Mouse (Mus musculus): ENCODE results near the gene Nr1h2. TPM values are rescaled to one million over a fixed set of nuclear protein-coding genes. Genes with fewer than 3 reads are reported as not detected.

Gene Nr1h2
- 57.1 and 62.0 TPM in 2 replicates for polyA plus RNA-seq (2014; fragmentation: Nextera tagmentation; extraction: Ambion mirVana)

GRCm38 (mm10) chr7:44553826-44554225, at the start of gene Nr1h2:
Gene Nr1h2 (minus strand): TSS chr7:44553951.
- Histone ChIP-seq H3K27ac (replicated peaks; ENCODE audit: low read depth, low read length) (peak within 1 kb of the TSS; percentile 83), H3K4me2 (ENCODE audit: low read length) (peak within 1 kb of the TSS; percentile 78), H3K9ac (replicated peaks; ENCODE audit: low read length) (peak within 1 kb of the TSS; percentile 39; the same call in 1 of the 2 replicates), H3K4me3 (replicated peaks; ENCODE audit: low read depth, low read length) (peak within 1 kb of the TSS; percentile 80), H3K27me3 (ENCODE audit: control insufficient read depth, insufficient read depth, low read length) (no peaks in the 10 kb centered on the region; the same call in 1 of the 2 replicates), H3K4me1 (ENCODE audit: control insufficient read depth, insufficient read depth, low read length) (peaks cover 8% of the 10 kb centered on the region; the same call in 1 of the 2 replicates), H3K9me3 (ENCODE audit: control insufficient read depth, low read length) (no peaks in the 10 kb centered on the region), H3K36me3 (ENCODE audit: control insufficient read depth, insufficient read depth, low read length) (peaks cover 28% of the 10 kb centered on the region)
- DNase-seq: peak; percentile 98
- peak; percentile 84 for ATAC-seq (ENCODE audit: low FRiP score, low TSS enrichment)
- under 1% methylated on average over 22 of the region's 22 CpGs for WGBS

- H3K27me3 ChIP-seq (ENCODE audit: control insufficient read depth, insufficient read depth, low read length): peaks cover 42% of the 10 kb centered on the region
- peak; percentile 15 for DNase-seq
- no peak overlapping the region for H3K27ac ChIP-seq (replicated peaks; ENCODE audit: low read depth, low read length)
- H3K4me1 ChIP-seq (ENCODE audit: control insufficient read depth, insufficient read depth, low read length): peaks cover 20% of the 10 kb centered on the region
- no peak overlapping the region for H3K9ac ChIP-seq (replicated peaks; ENCODE audit: low read length)
- H3K4me3 ChIP-seq (replicated peaks; ENCODE audit: low read depth, low read length): no peak overlapping the region
- no peaks in the 10 kb centered on the region for H3K9me3 ChIP-seq (ENCODE audit: control insufficient read depth, low read length)
- no peaks in the 10 kb centered on the region for H3K36me3 ChIP-seq (ENCODE audit: control insufficient read depth, insufficient read depth, low read length)
- 2% methylated on average over 20 of the region's 20 CpGs for WGBS
- H3K4me2 ChIP-seq (ENCODE audit: low read length): peak overlapping the region; percentile 49
- no peak for ATAC-seq (ENCODE audit: low FRiP score, low TSS enrichment)
These were observed 49.6 kb upstream of the Nr1h2 start for GRCm38 (mm10) chr7:44603186-44603855.

GRCm38 (mm10) chr7:44602443-44602842, 48.7 kb upstream of the Nr1h2 start:
- H3K9ac ChIP-seq (replicated peaks; ENCODE audit: low read length): no peak overlapping the region; the same call in 1 of the 2 replicates
- no peaks in the 10 kb centered on the region for H3K9me3 ChIP-seq (ENCODE audit: control insufficient read depth, low read length)
- H3K4me2 ChIP-seq (ENCODE audit: low read length): no peak overlapping the region
- WGBS: 7% methylated on average over 11 of the region's 11 CpGs
- peak; percentile 50 for DNase-seq
- peaks cover 42% of the 10 kb centered on the region for H3K27me3 ChIP-seq (ENCODE audit: control insufficient read depth, insufficient read depth, low read length)
- no peak for ATAC-seq (ENCODE audit: low FRiP score, low TSS enrichment)
- H3K36me3 ChIP-seq (ENCODE audit: control insufficient read depth, insufficient read depth, low read length): no peaks in the 10 kb centered on the region
- H3K27ac ChIP-seq (replicated peaks; ENCODE audit: low read depth, low read length): no peak overlapping the region
- H3K4me3 ChIP-seq (replicated peaks; ENCODE audit: low read depth, low read length): no peak overlapping the region
- peaks cover 20% of the 10 kb centered on the region for H3K4me1 ChIP-seq (ENCODE audit: control insufficient read depth, insufficient read depth, low read length)

- Histone ChIP-seq H3K4me3 (replicated peaks; ENCODE audit: low read depth, low read length) (no peak overlapping the region), H3K4me2 (ENCODE audit: low read length) (no peak overlapping the region), H3K9ac (replicated peaks; ENCODE audit: low read length) (0 out of 2 replicates have a peak overlapping the region, but pooled peaks have one; percentile 32), H3K27me3 (ENCODE audit: control insufficient read depth, insufficient read depth, low read length) (peaks cover 36% of the 10 kb centered on the region), H3K4me1 (ENCODE audit: control insufficient read depth, insufficient read depth, low read length) (peaks cover 20% of the 10 kb centered on the region), H3K27ac (replicated peaks; ENCODE audit: low read depth, low read length) (no peak overlapping the region), H3K36me3 (ENCODE audit: control insufficient read depth, insufficient read depth, low read length) (no peaks in the 10 kb centered on the region), H3K9me3 (ENCODE audit: control insufficient read depth, low read length) (no peaks in the 10 kb centered on the region)
- ATAC-seq (ENCODE audit: low FRiP score, low TSS enrichment) (no peak), DNase-seq (no peak)
- 16% methylated on average over 19 of the region's 19 CpGs for WGBS
These were observed 47.9 kb upstream of the Nr1h2 start for GRCm38 (mm10) chr7:44601646-44602045.

- no peak for ATAC-seq (ENCODE audit: low FRiP score, low TSS enrichment)
- H3K4me1 ChIP-seq (ENCODE audit: control insufficient read depth, insufficient read depth, low read length): peaks cover 20% of the 10 kb centered on the region
- no peak overlapping the region for H3K4me3 ChIP-seq (replicated peaks; ENCODE audit: low read depth, low read length)
- H3K9ac ChIP-seq (replicated peaks; ENCODE audit: low read length): no peak overlapping the region
- peaks cover 27% of the 10 kb centered on the region for H3K27me3 ChIP-seq (ENCODE audit: control insufficient read depth, insufficient read depth, low read length)
- no peak overlapping the region for H3K27ac ChIP-seq (replicated peaks; ENCODE audit: low read depth, low read length)
- H3K36me3 ChIP-seq (ENCODE audit: control insufficient read depth, insufficient read depth, low read length): peaks cover 3% of the 10 kb centered on the region; the same call in 1 of the 2 replicates
- no peaks in the 10 kb centered on the region for H3K9me3 ChIP-seq (ENCODE audit: control insufficient read depth, low read length)
- 85% methylated on average over 10 of the region's 10 CpGs for WGBS
- DNase-seq: no peak
- H3K4me2 ChIP-seq (ENCODE audit: low read length): no peak overlapping the region
These were observed 47.0 kb upstream of the Nr1h2 start for GRCm38 (mm10) chr7:44600691-44601262.

- Histone ChIP-seq H3K27ac (replicated peaks; ENCODE audit: low read depth, low read length) (no peak overlapping the region), H3K36me3 (ENCODE audit: control insufficient read depth, insufficient read depth, low read length) (peaks cover 4% of the 10 kb centered on the region; the same call in 1 of the 2 replicates), H3K9ac (replicated peaks; ENCODE audit: low read length) (no peak overlapping the region), H3K9me3 (ENCODE audit: control insufficient read depth, low read length) (no peaks in the 10 kb centered on the region), H3K4me2 (ENCODE audit: low read length) (no peak overlapping the region), H3K27me3 (ENCODE audit: control insufficient read depth, insufficient read depth, low read length) (peaks cover 11% of the 10 kb centered on the region), H3K4me3 (replicated peaks; ENCODE audit: low read depth, low read length) (no peak overlapping the region), H3K4me1 (ENCODE audit: control insufficient read depth, insufficient read depth, low read length) (peaks cover 18% of the 10 kb centered on the region)
- no peak for DNase-seq
- WGBS: 80% methylated on average over 11 of the region's 12 CpGs
- no peak for ATAC-seq (ENCODE audit: low FRiP score, low TSS enrichment)
These were observed 44.6 kb upstream of the Nr1h2 start for GRCm38 (mm10) chr7:44598336-44598735.

- Histone ChIP-seq H3K27ac (replicated peaks; ENCODE audit: low read depth, low read length) (no peak overlapping the region), H3K4me1 (ENCODE audit: control insufficient read depth, insufficient read depth, low read length) (peaks cover 25% of the 10 kb centered on the region), H3K9ac (replicated peaks; ENCODE audit: low read length) (no peak overlapping the region), H3K36me3 (ENCODE audit: control insufficient read depth, insufficient read depth, low read length) (peaks cover 4% of the 10 kb centered on the region; the same call in 1 of the 2 replicates), H3K27me3 (ENCODE audit: control insufficient read depth, insufficient read depth, low read length) (peaks cover 13% of the 10 kb centered on the region), H3K9me3 (ENCODE audit: control insufficient read depth, low read length) (no peaks in the 10 kb centered on the region), H3K4me2 (ENCODE audit: low read length) (no peak overlapping the region), H3K4me3 (replicated peaks; ENCODE audit: low read depth, low read length) (no peak overlapping the region)
- ATAC-seq (ENCODE audit: low FRiP score, low TSS enrichment) (no peak), DNase-seq (no peak)
- 93% methylated on average over 4 of the region's 4 CpGs for WGBS
These were observed 43.9 kb upstream of the Nr1h2 start for GRCm38 (mm10) chr7:44597666-44598065.

- Histone ChIP-seq H3K4me2 (ENCODE audit: low read length) (no peak overlapping the region), H3K9me3 (ENCODE audit: control insufficient read depth, low read length) (no peaks in the 10 kb centered on the region), H3K4me1 (ENCODE audit: control insufficient read depth, insufficient read depth, low read length) (peaks cover 26% of the 10 kb centered on the region), H3K9ac (replicated peaks; ENCODE audit: low read length) (no peak overlapping the region), H3K36me3 (ENCODE audit: control insufficient read depth, insufficient read depth, low read length) (peaks cover 4% of the 10 kb centered on the region; the same call in 1 of the 2 replicates), H3K27me3 (ENCODE audit: control insufficient read depth, insufficient read depth, low read length) (peaks cover 19% of the 10 kb centered on the region), H3K4me3 (replicated peaks; ENCODE audit: low read depth, low read length) (no peak overlapping the region), H3K27ac (replicated peaks; ENCODE audit: low read depth, low read length) (no peak overlapping the region)
- DNase-seq: no peak
- no peak for ATAC-seq (ENCODE audit: low FRiP score, low TSS enrichment)
- WGBS: 71% methylated on average over 5 of the region's 5 CpGs
These were observed 43.3 kb upstream of the Nr1h2 start for GRCm38 (mm10) chr7:44596996-44597538.
